Mouse (Mus musculus): Measurements from ENCODE around the gene Lmbrd2. TPM values are rescaled to one million over a fixed set of nuclear protein-coding genes. Genes with fewer than 3 reads are reported as not detected.
A peak's percentile ranks its signal among the peaks of the same experiment; 100 is the strongest.

Gene Lmbrd2
- polyA plus RNA-seq, 1 experiment, result 23.8 TPM

DNA sequence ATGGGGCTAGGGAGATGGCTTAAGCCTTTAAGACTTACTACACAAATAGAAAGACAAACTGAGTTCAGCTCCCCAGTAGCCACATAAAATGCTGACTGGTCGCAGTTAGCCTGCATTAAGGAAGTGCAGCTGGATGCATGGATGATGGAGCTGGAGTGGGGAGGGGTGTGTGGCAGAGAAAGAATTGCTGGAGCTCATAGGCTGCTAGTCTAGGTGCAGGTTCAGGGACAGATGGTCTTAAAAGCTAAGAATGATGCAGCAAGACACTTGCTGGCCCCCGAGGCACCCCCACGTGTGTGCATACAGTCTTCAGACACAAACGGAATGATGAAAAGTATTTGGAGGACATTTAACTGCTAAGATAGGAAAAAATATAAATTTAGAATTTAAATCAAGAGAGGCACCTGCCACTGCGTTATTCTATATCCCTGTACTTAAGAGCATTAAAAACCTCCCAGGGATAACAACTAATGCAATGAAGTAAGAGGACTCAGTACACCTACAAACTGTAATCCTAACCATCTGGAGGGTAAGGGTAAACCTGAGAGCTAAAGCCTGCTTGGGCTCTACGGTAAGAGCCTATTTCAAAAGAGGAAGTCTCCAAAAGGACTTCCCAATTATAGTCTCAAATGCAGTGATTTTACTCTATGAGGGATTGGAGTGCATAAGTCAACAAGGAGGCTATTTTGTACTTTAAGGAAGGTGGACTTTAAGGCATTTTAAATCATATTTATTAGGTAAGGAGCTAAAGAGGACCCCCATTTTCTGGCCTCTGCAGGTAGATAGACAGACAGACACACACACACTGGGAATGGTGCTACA is 29.6 kb upstream of the Lmbrd2 start:
- Histone ChIP-seq H3K4me1 (ENCODE audit: control insufficient read depth, insufficient read depth, low read length) (no peaks in the 10 kb centered on the region), H3K27ac (ENCODE audit: control insufficient read depth, insufficient read depth, low read depth, low read length) (no peak overlapping the region), H3K27me3 (ENCODE audit: control insufficient read depth, insufficient read depth, low read length) (no peaks in the 10 kb centered on the region), H3K36me3 (ENCODE audit: control insufficient read depth, insufficient read depth, low read length) (no peaks in the 10 kb centered on the region), H3K4me3 (ENCODE audit: control insufficient read depth, low read depth, low read length) (no peak overlapping the region)
- no peak for TF ChIP-seq POLR2A (IDR thresholded peaks at IDR 0.05; ENCODE audit: control insufficient read depth, low read depth, low read length)
- TF ChIP-seq CTCF (IDR thresholded peaks at IDR 0.05; ENCODE audit: control insufficient read depth, insufficient read depth, insufficient replicate concordance, low read depth, low read length), result no peak

- TF ChIP-seq CTCF (IDR thresholded peaks at IDR 0.05; ENCODE audit: control insufficient read depth, insufficient read depth, insufficient replicate concordance, low read depth, low read length) (no peak), POLR2A (IDR thresholded peaks at IDR 0.05; ENCODE audit: control insufficient read depth, low read depth, low read length) (no peak)
- H3K27ac ChIP-seq (ENCODE audit: control insufficient read depth, insufficient read depth, low read depth, low read length), result no peak overlapping the region
- no peak overlapping the region for H3K4me3 ChIP-seq (ENCODE audit: control insufficient read depth, low read depth, low read length)
- no peaks in the 10 kb centered on the region for H3K36me3 ChIP-seq (ENCODE audit: control insufficient read depth, insufficient read depth, low read length)
- H3K27me3 ChIP-seq (ENCODE audit: control insufficient read depth, insufficient read depth, low read length), result no peaks in the 10 kb centered on the region
- H3K4me1 ChIP-seq (ENCODE audit: control insufficient read depth, insufficient read depth, low read length), result no peaks in the 10 kb centered on the region
Measured at GRCm38 (mm10) chr15:9111648-9112047, 28.7 kb upstream of the Lmbrd2 start.

DNA sequence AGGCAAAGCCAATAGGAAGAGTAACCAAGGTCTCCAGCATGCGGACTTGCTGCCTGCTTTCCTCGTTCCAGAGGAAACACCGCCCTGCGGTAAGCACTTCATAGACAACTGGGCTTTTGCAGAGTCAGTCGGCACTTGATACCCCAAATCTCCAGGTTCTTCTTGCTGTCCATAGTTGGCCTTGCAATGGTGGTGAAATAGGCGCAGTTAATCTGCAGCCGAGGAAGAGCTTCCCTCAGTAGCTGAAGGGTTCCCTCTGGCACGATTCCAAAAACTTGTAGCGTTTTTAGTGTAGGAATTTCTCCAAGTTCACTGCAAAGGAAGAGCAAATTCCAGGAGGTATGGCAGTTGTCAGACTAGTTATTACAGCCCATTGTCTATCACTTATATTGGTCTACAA is 26.8 kb upstream of the Lmbrd2 start:
- Histone ChIP-seq H3K27ac (ENCODE audit: control insufficient read depth, insufficient read depth, low read depth, low read length) (no peak overlapping the region), H3K27me3 (ENCODE audit: control insufficient read depth, insufficient read depth, low read length) (no peaks in the 10 kb centered on the region), H3K4me3 (ENCODE audit: control insufficient read depth, low read depth, low read length) (no peak overlapping the region), H3K36me3 (ENCODE audit: control insufficient read depth, insufficient read depth, low read length) (no peaks in the 10 kb centered on the region), H3K4me1 (ENCODE audit: control insufficient read depth, insufficient read depth, low read length) (no peaks in the 10 kb centered on the region)
- TF ChIP-seq CTCF (IDR thresholded peaks at IDR 0.05; ENCODE audit: control insufficient read depth, insufficient read depth, insufficient replicate concordance, low read depth, low read length) (no peak), POLR2A (IDR thresholded peaks at IDR 0.05; ENCODE audit: control insufficient read depth, low read depth, low read length) (no peak)

- Histone ChIP-seq H3K4me3 (ENCODE audit: control insufficient read depth, low read depth, low read length) (no peak overlapping the region), H3K27ac (ENCODE audit: control insufficient read depth, insufficient read depth, low read depth, low read length) (no peak overlapping the region), H3K4me1 (ENCODE audit: control insufficient read depth, insufficient read depth, low read length) (no peaks in the 10 kb centered on the region; the same call in 1 of the 2 replicates), H3K36me3 (ENCODE audit: control insufficient read depth, insufficient read depth, low read length) (no peaks in the 10 kb centered on the region), H3K27me3 (ENCODE audit: control insufficient read depth, insufficient read depth, low read length) (no peaks in the 10 kb centered on the region)
- TF ChIP-seq POLR2A (IDR thresholded peaks at IDR 0.05; ENCODE audit: control insufficient read depth, low read depth, low read length) (no peak), CTCF (IDR thresholded peaks at IDR 0.05; ENCODE audit: control insufficient read depth, insufficient read depth, insufficient replicate concordance, low read depth, low read length) (no peak)
Measured at GRCm38 (mm10) chr15:9114131-9114530, 26.2 kb upstream of the Lmbrd2 start.

DNA sequence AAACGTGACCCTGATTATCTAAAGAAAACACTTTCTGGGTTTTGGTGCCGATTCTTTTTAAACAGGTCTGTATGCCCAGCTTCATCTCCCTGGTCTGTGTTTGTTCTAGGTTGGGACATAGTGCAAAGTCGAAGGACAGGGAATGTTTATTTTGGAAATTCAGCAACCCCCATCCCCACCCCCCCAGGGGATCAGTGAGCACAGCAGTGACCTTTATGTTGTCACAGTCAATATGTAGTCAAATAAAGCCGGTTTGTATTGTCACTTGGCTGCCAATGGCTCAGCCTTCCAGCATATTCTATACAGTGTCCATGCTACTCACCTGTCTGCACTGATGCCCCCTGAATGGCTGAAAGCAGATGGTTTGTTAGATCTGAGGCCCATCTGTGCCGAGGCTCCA is 25.8 kb upstream of the Lmbrd2 start:
- H3K27ac ChIP-seq (ENCODE audit: control insufficient read depth, insufficient read depth, low read depth, low read length), result no peak overlapping the region
- H3K36me3 ChIP-seq (ENCODE audit: control insufficient read depth, insufficient read depth, low read length), result no peaks in the 10 kb centered on the region
- no peak overlapping the region for H3K4me3 ChIP-seq (ENCODE audit: control insufficient read depth, low read depth, low read length)
- H3K4me1 ChIP-seq (ENCODE audit: control insufficient read depth, insufficient read depth, low read length), result no peaks in the 10 kb centered on the region; the same call in 1 of the 2 replicates
- TF ChIP-seq CTCF (IDR thresholded peaks at IDR 0.05; ENCODE audit: control insufficient read depth, insufficient read depth, insufficient replicate concordance, low read depth, low read length), result no peak
- no peak for TF ChIP-seq POLR2A (IDR thresholded peaks at IDR 0.05; ENCODE audit: control insufficient read depth, low read depth, low read length)
- H3K27me3 ChIP-seq (ENCODE audit: control insufficient read depth, insufficient read depth, low read length), result no peaks in the 10 kb centered on the region

DNA sequence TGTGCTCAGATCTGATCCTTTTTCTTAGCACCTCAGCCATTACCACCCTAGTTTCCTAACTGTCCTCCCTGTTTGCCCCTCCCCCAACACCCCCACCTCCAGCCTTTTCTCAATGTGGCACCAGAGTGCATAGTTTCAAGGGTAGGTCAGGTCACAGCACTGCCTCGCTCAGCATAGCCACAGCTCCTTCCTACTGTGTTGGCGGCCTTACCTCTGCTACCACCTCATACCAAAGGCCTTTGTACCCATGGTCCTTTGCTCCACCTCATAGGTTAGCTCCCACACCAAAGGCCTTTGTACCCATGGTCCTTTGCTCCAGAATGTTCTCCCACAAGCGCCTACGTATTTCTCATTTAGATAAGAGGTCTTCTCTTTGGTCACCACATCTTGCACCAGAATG is 21.5 kb upstream of the Lmbrd2 start:
- no peaks in the 10 kb centered on the region for H3K36me3 ChIP-seq (ENCODE audit: control insufficient read depth, insufficient read depth, low read length)

DNA sequence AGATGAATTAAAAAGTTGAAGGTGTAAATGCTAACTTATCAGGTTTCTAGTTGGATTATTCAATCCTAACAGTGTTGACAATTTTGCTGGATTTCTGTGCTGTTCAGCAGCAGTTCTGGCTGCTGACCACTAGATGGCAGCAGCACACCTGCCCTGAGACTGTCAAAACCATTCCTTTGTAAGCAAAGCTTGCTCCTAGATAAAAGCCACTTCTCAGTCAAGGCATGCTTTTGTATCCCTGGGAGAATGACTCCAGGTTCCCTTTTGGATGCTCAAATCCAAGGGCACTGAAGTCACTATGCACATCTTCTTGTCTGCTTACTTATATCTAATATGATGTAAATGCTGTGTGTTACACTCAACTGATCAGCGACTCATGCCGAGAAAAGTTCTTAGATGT is 20.3 kb upstream of the Lmbrd2 start:
- Histone ChIP-seq H3K27ac (ENCODE audit: control insufficient read depth, insufficient read depth, low read depth, low read length) (no peak overlapping the region), H3K4me3 (ENCODE audit: control insufficient read depth, low read depth, low read length) (no peak overlapping the region), H3K27me3 (ENCODE audit: control insufficient read depth, insufficient read depth, low read length) (no peaks in the 10 kb centered on the region), H3K36me3 (ENCODE audit: control insufficient read depth, insufficient read depth, low read length) (no peaks in the 10 kb centered on the region), H3K4me1 (ENCODE audit: control insufficient read depth, insufficient read depth, low read length) (no peaks in the 10 kb centered on the region; the same call in 1 of the 2 replicates)
- TF ChIP-seq CTCF (IDR thresholded peaks at IDR 0.05; ENCODE audit: control insufficient read depth, insufficient read depth, insufficient replicate concordance, low read depth, low read length) (peak; percentile 90; the same call in 1 of the 2 replicates), POLR2A (IDR thresholded peaks at IDR 0.05; ENCODE audit: control insufficient read depth, low read depth, low read length) (no peak)

More for the DNA sequence above, 21.5 kb upstream of the Lmbrd2 start:
- Histone ChIP-seq H3K27ac (ENCODE audit: control insufficient read depth, insufficient read depth, low read depth, low read length) (no peak overlapping the region), H3K4me1 (ENCODE audit: control insufficient read depth, insufficient read depth, low read length) (no peaks in the 10 kb centered on the region; the same call in 1 of the 2 replicates), H3K4me3 (ENCODE audit: control insufficient read depth, low read depth, low read length) (no peak overlapping the region; the same call in 1 of the 2 replicates), H3K27me3 (ENCODE audit: control insufficient read depth, insufficient read depth, low read length) (no peaks in the 10 kb centered on the region)
- TF ChIP-seq POLR2A (IDR thresholded peaks at IDR 0.05; ENCODE audit: control insufficient read depth, low read depth, low read length), result no peak
- no peak for TF ChIP-seq CTCF (IDR thresholded peaks at IDR 0.05; ENCODE audit: control insufficient read depth, insufficient read depth, insufficient replicate concordance, low read depth, low read length)

Measured in testis, adult 2 months (tissue).